Mouse (Mus musculus): ENCODE measurements around the gene Prr15l.

Prr15l gene

DNA sequence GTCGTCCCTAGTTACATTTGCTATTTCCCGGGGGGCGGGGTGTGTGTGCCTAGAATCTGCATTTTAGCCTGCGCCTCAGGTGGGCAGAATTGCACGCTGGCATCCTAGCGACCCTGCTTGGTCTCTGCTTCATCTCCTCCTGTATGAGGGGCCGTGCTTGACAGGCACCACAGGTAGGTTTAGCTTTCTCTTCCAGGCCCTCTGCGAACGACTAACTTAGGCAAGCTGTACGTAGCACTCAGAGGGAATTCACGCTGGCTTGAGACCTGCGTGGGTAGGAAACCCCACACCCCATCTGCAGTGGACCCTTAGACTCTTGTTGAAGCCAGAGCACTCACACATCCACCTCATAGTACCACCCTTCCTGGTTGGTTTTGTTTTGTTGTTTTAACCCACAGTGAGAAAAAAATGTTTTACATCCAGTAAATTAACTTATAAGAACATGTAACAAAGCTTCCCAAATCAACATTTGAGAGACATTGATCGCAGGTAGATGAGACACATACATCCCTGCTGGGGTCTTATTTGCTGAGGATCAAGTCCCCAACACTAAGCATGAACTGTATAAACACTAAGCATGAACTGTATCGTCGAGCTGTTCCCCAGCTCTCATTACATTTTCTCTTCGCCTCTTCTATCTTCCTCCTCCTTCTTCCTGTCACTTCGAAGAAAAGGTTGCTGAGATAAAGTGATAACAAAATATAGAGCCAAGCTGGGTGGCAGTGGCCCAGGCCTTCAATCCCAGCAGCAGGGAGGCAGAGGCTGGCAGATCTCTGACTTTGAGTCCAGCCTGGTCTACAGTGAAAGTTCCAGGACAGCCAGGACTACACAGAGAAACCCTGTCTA, 50.7 kb downstream of the Prr15l start:
- DNase-seq, result no peak

- DNase-seq, result no peak
Measured at GRCm38 (mm10) chr11:96979329-96979728, 51.4 kb downstream of the Prr15l start.

GRCm38 (mm10) chr11:96980021-96980420, 52.1 kb downstream of the Prr15l start:
- no peak for DNase-seq

GRCm38 (mm10) chr11:96981461-96981860, 53.6 kb downstream of the Prr15l start:
- no peak for DNase-seq

DNA sequence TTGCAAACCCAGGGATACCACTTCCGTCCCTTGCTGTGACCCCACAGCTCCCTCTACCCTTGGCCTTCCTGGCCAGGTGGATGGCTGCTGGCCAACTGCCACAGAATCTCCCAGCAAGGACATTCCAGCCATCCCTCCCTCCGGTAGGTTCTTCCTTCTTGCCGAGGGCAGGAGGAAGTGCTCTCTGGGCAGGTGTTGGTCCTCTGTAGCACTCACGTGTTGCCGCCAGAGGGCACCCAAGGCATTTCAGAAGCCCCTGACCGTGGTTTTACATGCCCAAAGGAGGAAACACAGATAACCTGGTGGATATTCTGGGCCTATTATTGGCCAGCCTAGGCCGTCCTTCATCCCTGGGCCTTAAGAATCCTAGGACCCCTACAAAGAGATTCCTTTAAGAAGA, 54.5 kb downstream of the Prr15l start:
- peak; percentile 86 for DNase-seq

GRCm38 (mm10) chr11:96982859-96983258, 55.0 kb downstream of the Prr15l start, which contains the start of gene Sp2:
Sp2 (minus strand) TSS chr11:96982959.
- DNase-seq, result no peak

DNA sequence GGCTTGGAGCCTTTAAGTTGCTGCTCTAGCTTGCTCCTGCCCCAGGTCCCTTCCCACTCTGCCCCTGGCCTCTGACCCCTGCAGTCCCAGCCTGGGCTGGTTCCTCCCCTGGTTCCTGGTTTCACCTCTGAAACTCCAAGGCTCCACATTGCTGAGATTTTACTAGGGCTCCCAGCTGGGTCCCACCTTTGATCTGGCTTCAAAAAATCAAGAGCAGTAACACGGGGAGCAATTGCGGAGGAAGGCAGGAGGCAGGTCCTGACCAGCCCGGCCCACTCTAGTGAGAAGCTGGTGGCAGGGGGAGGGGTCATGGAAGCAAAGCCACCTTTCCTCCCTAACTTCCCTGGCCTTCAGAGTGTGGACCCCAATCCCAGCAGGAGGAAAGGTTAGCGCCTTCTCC, 57.0 kb downstream of the Prr15l start:
- no peak for DNase-seq

DNA sequence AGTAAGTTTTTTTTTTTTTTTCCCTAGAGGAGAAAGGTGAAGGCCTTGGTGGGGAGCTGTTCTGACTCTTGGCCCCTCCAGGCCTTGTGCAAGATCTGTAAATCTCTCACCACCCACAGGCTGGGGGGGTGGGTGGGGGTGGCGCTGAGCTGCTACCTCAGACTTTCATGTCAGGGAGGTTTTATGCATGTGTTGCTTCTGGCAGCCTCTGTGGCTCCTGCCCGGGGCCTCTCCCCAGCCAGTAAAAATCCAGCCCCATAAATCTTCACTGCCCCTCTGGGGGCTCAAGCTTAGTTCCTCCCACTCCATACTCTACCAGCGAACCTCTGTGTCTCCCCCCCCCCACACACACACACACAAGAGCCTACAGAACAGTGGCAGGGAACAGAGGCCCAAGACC, 58.6 kb downstream of the Prr15l start:
- DNase-seq, result no peak
